Mouse (Mus musculus): ENCODE results near the gene Flywch1. TPM values are rescaled to one million over a fixed set of nuclear protein-coding genes. Genes with fewer than 3 reads are reported as not detected.
"Not testable (repeated sequence)": the region's sequence is repeated elsewhere in the genome, so short reads cannot be mapped to it uniquely, and the experiment has no call there.

Gene Flywch1
- polyA plus RNA-seq, 1 experiment from 2014 or later, result 165 TPM

GRCm38 (mm10) chr17:23776216-23776615, 4.8 kb upstream of the Flywch1 start:
- Histone ChIP-seq H3K4me2 (no peak overlapping the region), H3K9ac (no peak overlapping the region), H3K27me3 (no peaks in the 10 kb centered on the region), H3K36me3 (ENCODE audit: poor library complexity, severe bottlenecking) (0 out of 2 replicates have a peak, but pooled peaks cover 3% of the 10 kb centered on the region), H3K4me1 (peaks cover 9% of the 10 kb centered on the region; the same call in 1 of the 2 replicates), H3K27ac (no peak overlapping the region), H3K9me3 (replicated peaks) (no peaks in the 10 kb centered on the region), H3K4me3 (no peak overlapping the region)
- WGBS, result 84% methylated on average over 10 of the region's 10 CpGs
- no peak for ATAC-seq

- H3K27me3 ChIP-seq, result no peaks in the 10 kb centered on the region
- peaks cover 24% of the 10 kb centered on the region for H3K4me1 ChIP-seq
- H3K36me3 ChIP-seq (ENCODE audit: poor library complexity, severe bottlenecking), result peaks cover under 1% of the 10 kb centered on the region
- H3K27ac ChIP-seq, result no peak overlapping the region
- H3K4me2 ChIP-seq, result no peak overlapping the region
- 7% methylated on average over 12 of the region's 12 CpGs for WGBS
- no peak overlapping the region for H3K4me3 ChIP-seq
- H3K9ac ChIP-seq, result no peak overlapping the region
- no peaks in the 10 kb centered on the region for H3K9me3 ChIP-seq (replicated peaks)
- ATAC-seq, result no peak
These were observed 2.7 kb upstream of the Flywch1 start for GRCm38 (mm10) chr17:23774090-23774489.

- Histone ChIP-seq H3K4me2 (no peak overlapping the region), H3K9ac (no peak overlapping the region), H3K27me3 (no peaks in the 10 kb centered on the region), H3K36me3 (ENCODE audit: poor library complexity, severe bottlenecking) (peaks cover 4% of the 10 kb centered on the region), H3K4me1 (peaks cover 27% of the 10 kb centered on the region), H3K27ac (no peak overlapping the region), H3K9me3 (replicated peaks) (no peaks in the 10 kb centered on the region), H3K4me3 (no peak overlapping the region)
- ATAC-seq, result no peak
- WGBS, result 77% methylated on average over 6 of the region's 6 CpGs
These were observed 2.3 kb upstream of the Flywch1 start for GRCm38 (mm10) chr17:23773676-23774075.

- not testable (repeated sequence) for ATAC-seq; H3K27ac ChIP-seq; H3K9me3 ChIP-seq (replicated peaks); H3K27me3 ChIP-seq
- Histone ChIP-seq H3K9ac (peak overlapping the region; percentile 30; the same call in 1 of the 2 replicates), H3K4me1 (peaks cover 27% of the 10 kb centered on the region), H3K4me2 (peak overlapping the region; percentile 71), H3K4me3 (peak overlapping the region; percentile 93), H3K36me3 (ENCODE audit: poor library complexity, severe bottlenecking) (peaks cover 11% of the 10 kb centered on the region)
- 75% methylated on average over 2 of the region's 2 CpGs for WGBS
These were observed 786 bp upstream of the Flywch1 start for GRCm38 (mm10) chr17:23772219-23772556.

GRCm38 (mm10) chr17:23770896-23771283, 512 bp downstream of the Flywch1 start:
- Histone ChIP-seq H3K27ac (peak overlapping the region; percentile 86), H3K9ac (peak overlapping the region; percentile 98), H3K4me3 (peak overlapping the region; percentile 93), H3K9me3 (replicated peaks) (no peaks in the 10 kb centered on the region), H3K4me1 (peaks cover 27% of the 10 kb centered on the region), H3K36me3 (ENCODE audit: poor library complexity, severe bottlenecking) (peaks cover 14% of the 10 kb centered on the region), H3K27me3 (no peaks in the 10 kb centered on the region), H3K4me2 (peak overlapping the region; percentile 71)
- no peak for ATAC-seq
- under 1% methylated on average over 19 of the region's 19 CpGs for WGBS

GRCm38 (mm10) chr17:23770493-23770892, 909 bp downstream of the Flywch1 start:
- peak overlapping the region; percentile 20; the same call in 1 of the 2 replicates for H3K27ac ChIP-seq
- peak overlapping the region; percentile 98 for H3K9ac ChIP-seq
- H3K36me3 ChIP-seq (ENCODE audit: poor library complexity, severe bottlenecking), result peaks cover 14% of the 10 kb centered on the region
- ATAC-seq, result no peak
- 8% methylated on average over 2 of the region's 2 CpGs for WGBS
- peak overlapping the region; percentile 93 for H3K4me3 ChIP-seq
- no peaks in the 10 kb centered on the region for H3K9me3 ChIP-seq (replicated peaks)
- H3K4me2 ChIP-seq, result peak overlapping the region; percentile 71
- peaks cover 27% of the 10 kb centered on the region for H3K4me1 ChIP-seq
- no peaks in the 10 kb centered on the region for H3K27me3 ChIP-seq

GRCm38 (mm10) chr17:23762976-23763375, 8.4 kb downstream of the Flywch1 start:
- ATAC-seq, result no peak
- no peak overlapping the region for H3K27ac ChIP-seq

GRCm38 (mm10) chr17:23761155-23761554, 10.2 kb downstream of the Flywch1 start:
- no peaks in the 10 kb centered on the region for H3K27me3 ChIP-seq
- ATAC-seq, result no peak
- peaks cover 7% of the 10 kb centered on the region; the same call in 1 of the 2 replicates for H3K4me1 ChIP-seq
- WGBS, result 98% methylated on average over 3 of the region's 3 CpGs
- H3K9ac ChIP-seq, result no peak overlapping the region
- H3K27ac ChIP-seq, result no peak overlapping the region
- peaks cover 78% of the 10 kb centered on the region for H3K36me3 ChIP-seq (ENCODE audit: poor library complexity, severe bottlenecking)
- no peak overlapping the region for H3K4me2 ChIP-seq
- H3K4me3 ChIP-seq, result no peak overlapping the region
- H3K9me3 ChIP-seq (replicated peaks), result no peaks in the 10 kb centered on the region

More at GRCm38 (mm10) chr17:23762976-23763375, 8.4 kb downstream of the Flywch1 start:
- Histone ChIP-seq H3K27me3 (no peaks in the 10 kb centered on the region), H3K9me3 (replicated peaks) (no peaks in the 10 kb centered on the region), H3K4me2 (no peak overlapping the region), H3K36me3 (ENCODE audit: poor library complexity, severe bottlenecking) (peaks cover 63% of the 10 kb centered on the region), H3K4me1 (peaks cover 7% of the 10 kb centered on the region; the same call in 1 of the 2 replicates), H3K9ac (no peak overlapping the region), H3K4me3 (no peak overlapping the region)
- 89% methylated on average over 11 of the region's 11 CpGs for WGBS

- 94% methylated on average over 9 of the region's 9 CpGs for WGBS
- Histone ChIP-seq H3K9ac (no peak overlapping the region), H3K27ac (no peak overlapping the region), H3K4me1 (peaks cover 7% of the 10 kb centered on the region; the same call in 1 of the 2 replicates), H3K4me2 (no peak overlapping the region), H3K36me3 (ENCODE audit: poor library complexity, severe bottlenecking) (peaks cover 85% of the 10 kb centered on the region), H3K27me3 (no peaks in the 10 kb centered on the region), H3K4me3 (no peak overlapping the region), H3K9me3 (replicated peaks) (no peaks in the 10 kb centered on the region)
- no peak for ATAC-seq
These were observed 11.2 kb downstream of the Flywch1 start for GRCm38 (mm10) chr17:23760231-23760630.

- WGBS, result 74% methylated on average over 8 of the region's 8 CpGs
- Histone ChIP-seq H3K27ac (no peak overlapping the region), H3K4me3 (no peak overlapping the region), H3K9ac (no peak overlapping the region), H3K36me3 (ENCODE audit: poor library complexity, severe bottlenecking) (peaks cover 98% of the 10 kb centered on the region), H3K9me3 (replicated peaks) (no peaks in the 10 kb centered on the region), H3K4me1 (peaks cover 7% of the 10 kb centered on the region; the same call in 1 of the 2 replicates), H3K4me2 (no peak overlapping the region), H3K27me3 (no peaks in the 10 kb centered on the region)
- ATAC-seq, result peak; percentile 27; the same call in 1 of the 2 replicates
These were observed 12.6 kb downstream of the Flywch1 start for GRCm38 (mm10) chr17:23758801-23759200.

- ATAC-seq, result no peak
- H3K27me3 ChIP-seq, result no peaks in the 10 kb centered on the region
- H3K4me1 ChIP-seq, result 0 out of 2 replicates have a peak, but pooled peaks cover under 1% of the 10 kb centered on the region
- H3K9me3 ChIP-seq (replicated peaks), result no peaks in the 10 kb centered on the region
- H3K4me3 ChIP-seq, result no peak overlapping the region
- H3K27ac ChIP-seq, result no peak overlapping the region
- H3K36me3 ChIP-seq (ENCODE audit: poor library complexity, severe bottlenecking), result peaks cover 99% of the 10 kb centered on the region
- no peak overlapping the region for H3K9ac ChIP-seq
- H3K4me2 ChIP-seq, result no peak overlapping the region
- WGBS, result 95% methylated on average over 9 of the region's 9 CpGs
These were observed 13.8 kb downstream of the Flywch1 start for GRCm38 (mm10) chr17:23757581-23757980.

- 93% methylated on average over 12 of the region's 13 CpGs for WGBS
- Histone ChIP-seq H3K4me3 (no peak overlapping the region), H3K9me3 (replicated peaks) (no peaks in the 10 kb centered on the region), H3K4me2 (no peak overlapping the region), H3K9ac (no peak overlapping the region), H3K36me3 (ENCODE audit: poor library complexity, severe bottlenecking) (peaks cover 95% of the 10 kb centered on the region), H3K4me1 (no peaks in the 10 kb centered on the region), H3K27me3 (no peaks in the 10 kb centered on the region), H3K27ac (no peak overlapping the region)
- ATAC-seq, result no peak
These were observed 15.7 kb downstream of the Flywch1 start for GRCm38 (mm10) chr17:23755689-23756088.

Measured in forebrain, embryonic 13.5 days (tissue).